Mouse (Mus musculus) liver, postnatal 0 days (tissue): ENCODE results near the gene Asb6. TPM values are rescaled to one million over a fixed set of nuclear protein-coding genes. Genes with fewer than 3 reads are reported as not detected.

Experiments used
- ATAC-seq: fragments of 200-750 bp; cut with Nextera tagmentation; 2 replicates; pipeline ENCODE4 v1.8.0; 2017; ENCODE audit warnings: mild to moderate bottlenecking, moderate library complexity
- DNase-seq: peaks from one replicate; pipeline ENCODE4 v3.0.0-alpha.2; 2016
- H3K27ac ChIP-seq: fragments of 300-500 bp; sonication (generic); 2 replicates; pipeline ENCODE4 v1.5.1; 2014; ENCODE audit warnings: antibody characterized with exemption, moderate library complexity, mild to moderate bottlenecking, low read depth
- H3K27me3 ChIP-seq: fragments of 300-500 bp; sonication (generic); 2 replicates; pipeline ENCODE4 v1.6.1; 2014; ENCODE audit warnings: low read length, control low read depth, mixed read lengths; ENCODE audit not compliant: insufficient read depth
- H3K36me3 ChIP-seq: fragments of 300-500 bp; sonication (generic); replicated peaks from 2 replicates; pipeline ENCODE4 v1.6.1; 2014; ENCODE audit warnings: mild to moderate bottlenecking, control low read depth, low read length, moderate library complexity, mixed read lengths; ENCODE audit not compliant: insufficient read depth
- H3K4me1 ChIP-seq: fragments of 300-500 bp; sonication (generic); 2 replicates; pipeline ENCODE4 v1.6.1; 2014; ENCODE audit warnings: antibody characterized with exemption, mild to moderate bottlenecking, control low read depth; ENCODE audit not compliant: insufficient read depth
- H3K4me2 ChIP-seq: fragments of 300-500 bp; sonication (generic); 2 replicates; pipeline ENCODE4 v1.6.1; 2014; ENCODE audit warnings: low read depth, mild to moderate bottlenecking, low read length, moderate library complexity, mixed read lengths
- H3K4me3 ChIP-seq: fragments of 300-500 bp; sonication (generic); 2 replicates; pipeline ENCODE4 v1.5.1; 2014; ENCODE audit warnings: low read depth, low read length
- H3K9ac ChIP-seq: fragments of 300-500 bp; sonication (generic); replicated peaks from 2 replicates; pipeline ENCODE4 v1.6.1; 2014; ENCODE audit warnings: mild to moderate bottlenecking, moderate library complexity
- H3K9me3 ChIP-seq: fragments of 300-500 bp; sonication (generic); 2 replicates; pipeline ENCODE4 v1.6.1; 2016; ENCODE audit warnings: mild to moderate bottlenecking, control low read depth, low read length, mixed read lengths
- CTCF ChIP-seq: sonication (generic); IDR thresholded peaks from 2 replicates; pipeline ENCODE4 v1.5.1; 2016; ENCODE audit warnings: antibody characterized with exemption, low read depth
- EP300 ChIP-seq: IDR thresholded peaks from 2 replicates; pipeline ENCODE4 v1.6.1; 2016; ENCODE audit warnings: antibody characterized with exemption, low read depth, mild to moderate bottlenecking
- WGBS: fragments of 180-500 bp; shearing (Covaris S2); extraction: QIAGEN DNeasy Blood & Tissue Kit; methylation state at CpG from one replicate; pipeline ENCODE4 v1.1.7; 2014; ENCODE audit not compliant: insufficient replicate concordance; 5-methylcytosine and 5-hydroxymethylcytosine counted together
- polyA plus RNA-seq: library from polyadenylated mRNA; unstranded; fragments of >200 nt; fragmentation: Nextera tagmentation; extraction: Ambion mirVana; gene quantifications from 2 replicates; pipeline ENCODE4 v1.2.1, GENCODE M21; 2015

Asb6 gene
- polyA plus RNA-seq, 1 experiment from 2014 or later = 16.9 TPM

DNA sequence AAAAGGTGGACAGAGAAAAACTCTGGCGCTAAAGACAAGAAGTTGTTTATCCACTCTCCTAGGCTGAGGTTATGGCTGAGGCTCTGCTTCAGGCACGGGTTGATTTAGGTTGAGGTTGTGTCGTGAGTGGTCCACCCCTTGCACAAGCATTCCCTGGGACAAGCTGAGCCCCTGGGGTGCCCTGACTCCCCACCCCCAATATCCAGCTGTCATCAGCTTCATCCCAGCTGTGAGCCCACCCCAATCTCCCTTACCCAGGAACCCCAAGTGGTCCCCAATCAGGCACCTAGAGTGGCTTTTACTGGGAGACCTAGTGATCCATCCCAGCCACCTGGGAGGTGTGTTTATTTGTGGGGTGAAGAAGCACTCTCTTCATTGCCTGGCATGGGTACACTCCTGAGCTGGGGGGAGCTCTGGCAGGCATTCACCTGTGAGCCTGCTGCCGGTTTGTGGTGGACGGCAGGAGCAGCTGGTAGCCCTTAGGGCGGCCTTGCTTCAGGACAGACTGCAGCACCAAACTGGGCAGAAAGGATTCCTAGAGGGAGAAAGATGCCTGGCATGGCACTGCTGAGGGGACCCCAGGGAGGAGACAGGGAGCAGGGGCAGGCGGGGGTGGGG is 34.8 kb downstream of the Asb6 start:
- peak overlapping the region; percentile 83 for H3K4me2 ChIP-seq
- peak overlapping the region; percentile 38 for H3K4me3 ChIP-seq
- TF ChIP-seq CTCF (no peak), EP300 (no peak)
- peaks cover 7% of the 10 kb centered on the region for H3K4me1 ChIP-seq
- H3K27me3 ChIP-seq = peaks cover 22% of the 10 kb centered on the region
- 64% methylated on average over 7 of the region's 7 CpGs for whole genome bisulfite sequencing
- no peaks in the 10 kb centered on the region for H3K36me3 ChIP-seq
- no peak overlapping the region for H3K27ac ChIP-seq
- H3K9ac ChIP-seq = no peak overlapping the region; the same call in 1 of the 2 replicates
- H3K9me3 ChIP-seq = no peaks in the 10 kb centered on the region
- no peak for ATAC-seq
- no peak for DNase-seq

DNA sequence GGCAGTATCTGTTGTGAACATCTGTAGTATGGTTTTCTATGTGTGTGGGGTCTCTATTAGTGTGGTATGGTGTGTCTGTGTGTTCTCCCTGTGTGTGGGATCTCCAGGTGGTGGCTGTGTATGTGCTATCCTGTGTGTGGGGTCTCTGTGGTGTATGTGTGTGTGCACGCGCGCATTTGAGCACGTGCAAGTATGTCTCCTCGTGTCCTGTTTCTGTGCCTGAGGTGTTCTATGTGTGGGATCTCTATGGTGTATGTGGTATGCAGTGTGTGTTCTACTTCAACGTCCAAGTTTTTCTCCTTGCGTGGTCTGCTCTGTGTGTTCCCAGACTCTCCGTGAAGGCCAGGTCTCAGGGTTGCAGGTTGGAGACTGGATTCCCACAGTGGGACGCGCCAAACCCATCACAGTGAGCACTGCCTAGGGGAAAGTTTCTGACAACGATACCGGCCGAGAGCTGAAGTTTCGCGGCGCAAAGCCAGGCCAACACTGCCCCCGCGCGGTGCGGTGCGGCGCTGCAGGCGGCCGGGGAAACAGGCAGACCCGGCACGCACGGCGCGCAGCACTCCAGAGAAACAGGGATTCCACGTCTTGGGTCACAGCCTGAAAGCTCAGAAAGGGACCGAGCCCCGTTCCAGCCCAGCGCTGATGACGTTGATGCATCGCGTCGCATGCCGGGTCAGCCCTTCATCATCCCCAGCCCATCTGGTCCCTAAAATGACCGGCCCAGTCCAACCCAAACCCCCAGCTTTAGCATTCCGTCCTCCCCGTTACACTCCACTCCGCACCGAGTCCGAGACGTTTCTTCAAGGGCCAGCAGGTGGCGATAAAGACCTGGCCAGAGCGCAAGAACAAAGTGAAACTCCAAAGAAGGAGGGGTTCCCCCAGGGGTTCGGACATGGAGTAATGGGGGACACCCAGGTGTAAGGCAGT is 35.7 kb downstream of the Asb6 start:
- Histone ChIP-seq H3K4me2 (peak overlapping the region; percentile 83), H3K36me3 (no peaks in the 10 kb centered on the region), H3K9ac (no peak overlapping the region; the same call in 1 of the 2 replicates), H3K4me3 (peak overlapping the region; percentile 38), H3K9me3 (no peaks in the 10 kb centered on the region), H3K27me3 (peaks cover 13% of the 10 kb centered on the region; the same call in 1 of the 2 replicates), H3K27ac (no peak overlapping the region), H3K4me1 (peaks cover 7% of the 10 kb centered on the region)
- ATAC-seq (peak; percentile 89), DNase-seq (peak; percentile 93)
- 3% methylated on average over 48 of the region's 48 CpGs for WGBS
- TF ChIP-seq CTCF (peak; percentile 92), EP300 (no peak)

DNA sequence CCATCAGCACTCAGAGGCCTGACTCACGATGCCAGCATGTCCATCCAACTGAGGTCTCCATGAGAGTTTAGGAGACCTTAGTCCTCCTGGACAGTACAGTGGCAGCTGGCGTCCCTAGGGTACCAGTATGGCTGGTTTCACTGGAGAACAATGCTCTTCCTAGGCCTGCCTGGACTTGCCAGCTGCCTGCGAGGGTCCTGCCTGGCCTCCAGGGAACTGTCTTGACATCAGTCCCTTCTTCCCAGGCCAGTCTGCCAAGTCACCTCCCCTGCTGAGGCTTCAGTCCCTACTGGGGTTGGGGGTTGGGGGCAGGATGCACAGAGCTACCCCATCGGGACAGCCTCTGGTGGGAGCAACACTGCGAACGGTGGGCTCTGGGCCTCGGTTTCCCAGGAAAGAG is 38.1 kb downstream of the Asb6 start:
- ATAC-seq = no peak

DNA sequence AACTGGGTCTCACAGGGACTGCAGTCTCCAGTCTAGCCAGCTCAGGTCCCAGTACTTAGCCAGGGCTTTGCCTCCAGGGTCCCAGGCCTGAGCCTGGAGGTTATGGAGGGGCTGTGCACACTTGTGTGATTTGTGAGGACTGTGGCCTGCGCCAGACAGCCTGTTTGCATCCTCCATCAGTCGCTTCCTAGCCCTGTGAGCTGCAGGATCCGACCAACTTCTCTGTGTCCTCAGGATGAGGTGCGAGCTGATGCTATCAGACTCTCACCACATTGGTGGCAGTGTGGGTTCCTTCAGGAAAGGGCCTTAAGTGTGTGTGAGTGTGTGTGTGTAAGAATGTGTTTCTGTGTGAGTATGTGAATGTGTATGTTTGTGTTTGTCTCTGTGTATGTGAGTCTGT is 42.7 kb downstream of the Asb6 start:
- no peaks in the 10 kb centered on the region for H3K9me3 ChIP-seq
- 52% methylated on average over 4 of the region's 4 CpGs for WGBS
- TF ChIP-seq EP300 = no peak
- TF ChIP-seq CTCF = no peak
- H3K9ac ChIP-seq = no peak overlapping the region
- H3K4me1 ChIP-seq = peaks cover 14% of the 10 kb centered on the region
- DNase-seq (no peak), ATAC-seq (no peak)
- peaks cover 3% of the 10 kb centered on the region; the same call in 1 of the 2 replicates for H3K27me3 ChIP-seq
- H3K36me3 ChIP-seq = no peaks in the 10 kb centered on the region
- no peak overlapping the region for H3K27ac ChIP-seq
- H3K4me3 ChIP-seq = no peak overlapping the region
- H3K4me2 ChIP-seq = no peak overlapping the region

More for the DNA sequence above, 38.1 kb downstream of the Asb6 start:
- Histone ChIP-seq H3K27ac (no peak overlapping the region), H3K4me3 (no peak overlapping the region), H3K9me3 (no peaks in the 10 kb centered on the region), H3K27me3 (no peaks in the 10 kb centered on the region), H3K4me2 (no peak overlapping the region), H3K36me3 (no peaks in the 10 kb centered on the region), H3K9ac (no peak overlapping the region), H3K4me1 (peaks cover 7% of the 10 kb centered on the region)
- 77% methylated on average over 7 of the region's 7 CpGs for WGBS
- no peak for DNase-seq
- TF ChIP-seq CTCF = no peak
- TF ChIP-seq EP300 = no peak

DNA sequence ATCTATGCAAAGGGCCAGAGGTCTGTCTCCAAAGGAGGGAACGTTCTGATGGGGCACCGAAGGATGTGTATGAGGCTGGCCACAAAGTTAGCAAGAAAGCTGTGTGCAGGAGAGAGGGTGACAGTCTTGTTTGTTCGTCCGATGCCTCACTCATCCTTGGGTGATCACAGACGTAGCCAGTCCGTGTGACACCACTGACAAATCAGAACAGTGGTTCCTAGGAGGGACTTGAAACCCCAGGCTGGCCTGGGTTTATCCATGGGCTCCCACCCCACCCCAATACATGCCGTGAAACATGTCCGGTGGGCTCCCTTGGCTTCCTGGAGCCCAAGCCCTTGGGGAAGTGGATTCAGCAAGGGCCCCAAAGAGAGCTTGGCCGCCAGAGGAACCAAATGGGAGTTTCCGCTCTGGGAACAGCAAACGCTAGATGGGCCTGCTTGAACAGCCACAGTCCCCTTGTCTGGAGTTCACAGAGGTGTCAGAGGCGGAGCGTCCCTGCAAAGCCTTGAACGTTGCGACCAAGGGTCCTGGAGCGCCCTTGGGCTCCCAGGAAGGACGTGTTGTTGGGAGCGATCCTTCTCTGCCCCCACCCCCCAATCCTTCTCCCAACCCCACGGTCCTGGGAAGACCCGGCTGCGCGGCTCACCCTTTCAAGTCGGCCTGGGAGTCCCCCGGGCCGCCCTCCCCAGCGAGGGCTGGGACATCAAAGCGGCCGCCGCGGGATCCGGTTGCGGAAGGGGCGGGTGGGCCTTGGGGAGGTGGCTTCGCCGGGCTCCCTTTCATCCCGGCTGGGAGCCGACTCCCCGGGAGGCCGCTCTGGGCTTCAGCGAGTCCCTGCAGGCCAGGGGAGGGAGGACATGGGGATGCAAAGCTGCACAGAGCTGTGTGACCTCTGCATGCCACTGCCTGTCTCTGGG is 45.8 kb downstream of the Asb6 start:
- TF ChIP-seq CTCF (no peak), EP300 (no peak)
- 7% methylated on average over 36 of the region's 40 CpGs for WGBS
- H3K4me1 ChIP-seq = peaks cover 14% of the 10 kb centered on the region
- no peaks in the 10 kb centered on the region for H3K9me3 ChIP-seq
- peak overlapping the region; percentile 22; the same call in 1 of the 2 replicates for H3K27ac ChIP-seq
- H3K9ac ChIP-seq = peak overlapping the region; percentile 50; the same call in 1 of the 2 replicates
- DNase-seq = peak; percentile 66
- H3K36me3 ChIP-seq = no peaks in the 10 kb centered on the region
- peaks cover 3% of the 10 kb centered on the region; the same call in 1 of the 2 replicates for H3K27me3 ChIP-seq
- H3K4me2 ChIP-seq = peak overlapping the region; percentile 72
- peak; percentile 58 for ATAC-seq
- H3K4me3 ChIP-seq = peak overlapping the region; percentile 36

GRCm38 (mm10) chr2:30783346-30783745 is 46.8 kb downstream of the Asb6 start:
- WGBS = 2% methylated on average over 12 of the region's 13 CpGs
- peak overlapping the region; percentile 13 for H3K4me3 ChIP-seq
- H3K9ac ChIP-seq = no peak overlapping the region; the same call in 1 of the 2 replicates
- no peak for TF ChIP-seq CTCF
- TF ChIP-seq EP300 = no peak
- no peaks in the 10 kb centered on the region for H3K36me3 ChIP-seq
- DNase-seq (peak; percentile 65), ATAC-seq (peak; percentile 51; the same call in 1 of the 2 replicates)
- H3K4me2 ChIP-seq = peak overlapping the region; percentile 72
- peaks cover 14% of the 10 kb centered on the region for H3K4me1 ChIP-seq
- no peaks in the 10 kb centered on the region for H3K9me3 ChIP-seq
- no peak overlapping the region for H3K27ac ChIP-seq
- peaks cover 3% of the 10 kb centered on the region; the same call in 1 of the 2 replicates for H3K27me3 ChIP-seq
